Mouse (Mus musculus) myocyte (in vitro differentiated cells): ENCODE data around the gene Sag. TPM values are rescaled to one million over a fixed set of nuclear protein-coding genes. Genes with fewer than 3 reads are reported as not detected.

ENCODE experiments used
- H3K27me3 ChIP-seq: one replicate; pipeline ENCODE4 v1.6.1; 2011; ENCODE audit not compliant: control insufficient read depth, insufficient read depth, insufficient read length
- H3K36me3 ChIP-seq: one replicate; pipeline ENCODE4 v1.6.1; 2011; ENCODE audit not compliant: control insufficient read depth, insufficient read depth
- H3K4me2 ChIP-seq: one replicate; pipeline ENCODE4 v1.6.1; 2011; ENCODE audit warnings: low read depth, control low read depth
- H3K4me3 ChIP-seq: one replicate; pipeline ENCODE4 v1.5.1; 2011; ENCODE audit warnings: mild to moderate bottlenecking, control low read depth, moderate library complexity
- H3K79me2 ChIP-seq: one replicate; pipeline ENCODE4 v1.6.1; 2011; ENCODE audit not compliant: control insufficient read depth, insufficient read depth
- H3ac ChIP-seq: one replicate; pipeline ENCODE4 v1.6.1; 2011; ENCODE audit not compliant: control insufficient read depth, insufficient read length
- CEBPB ChIP-seq: IDR thresholded peaks from 2 replicates; pipeline ENCODE4 v1.6.1; 2011; ENCODE audit warnings: mild to moderate bottlenecking, moderate library complexity; ENCODE audit not compliant: poor library complexity, insufficient read depth, severe bottlenecking
- E2F4 ChIP-seq: IDR thresholded peaks from one replicate; pipeline ENCODE4 v1.6.1; 2011; ENCODE audit warnings: mild to moderate bottlenecking, control low read depth, moderate library complexity; ENCODE audit not compliant: insufficient read depth
- MAX ChIP-seq: IDR thresholded peaks from one replicate; pipeline ENCODE4 v1.6.1; 2011; ENCODE audit warnings: low read depth, mild to moderate bottlenecking, control low read depth
- MYOD1 ChIP-seq, 3 experiments: IDR thresholded peaks; one replicate each; pipeline ENCODE4 v1.6.1; 2011; ENCODE audit warnings: control low read depth in 2 of 3, low read depth in 2 of 3, mild to moderate bottlenecking in 2 of 3, moderate library complexity in 1 of 3; ENCODE audit not compliant: insufficient read length in 2 of 3, control insufficient read depth in 1 of 3
- MYOG ChIP-seq, 3 experiments: IDR thresholded peaks; one replicate each; pipeline ENCODE4 v1.6.1; 2011; ENCODE audit warnings: control low read depth in 2 of 3, low read depth in 2 of 3, mild to moderate bottlenecking in 2 of 3; ENCODE audit not compliant: insufficient read length in 2 of 3, control insufficient read depth in 1 of 3, insufficient read depth in 1 of 3
- POLR2A ChIP-seq: IDR thresholded peaks from one replicate; pipeline ENCODE4 v1.6.1; 2011; ENCODE audit warnings: low read depth, mild to moderate bottlenecking, control low read depth, moderate library complexity; ENCODE audit not compliant: insufficient read length
- POLR2AphosphoS2 ChIP-seq: IDR thresholded peaks from one replicate; pipeline ENCODE4 v1.6.1; 2011; ENCODE audit warnings: low read depth, control low read depth; ENCODE audit not compliant: insufficient read length
- REST ChIP-seq: IDR thresholded peaks from one replicate; pipeline ENCODE4 v1.6.1; 2011; ENCODE audit warnings: mild to moderate bottlenecking, control low read depth, moderate library complexity; ENCODE audit not compliant: insufficient read depth, insufficient read length
- SRF ChIP-seq: IDR thresholded peaks from one replicate; pipeline ENCODE4 v1.6.1; 2011; ENCODE audit warnings: low read depth; ENCODE audit not compliant: control insufficient read depth, insufficient read length
- TCF12 ChIP-seq: IDR thresholded peaks from one replicate; pipeline ENCODE4 v1.6.1; 2011; ENCODE audit warnings: mild to moderate bottlenecking, control low read depth; ENCODE audit not compliant: poor library complexity, insufficient read depth, severe bottlenecking
- TCF3 ChIP-seq: IDR thresholded peaks from one replicate; pipeline ENCODE4 v1.6.1; 2011; ENCODE audit warnings: low read depth, control low read depth; ENCODE audit not compliant: insufficient read length
- USF1 ChIP-seq: IDR thresholded peaks from one replicate; pipeline ENCODE4 v1.6.1; 2011; ENCODE audit warnings: low read depth, mild to moderate bottlenecking, control low read depth, moderate library complexity
- polyA plus RNA-seq: library from polyadenylated mRNA; unstranded; fragments of >200 nt; fragmentation: generic; extraction: Trizol; gene quantifications from one replicate; pipeline ENCODE4 v1.2.1, GENCODE M21; 2012; ENCODE audit warnings: missing spikeins

Sag gene
- polyA plus RNA-seq: 0.72 TPM

DNA sequence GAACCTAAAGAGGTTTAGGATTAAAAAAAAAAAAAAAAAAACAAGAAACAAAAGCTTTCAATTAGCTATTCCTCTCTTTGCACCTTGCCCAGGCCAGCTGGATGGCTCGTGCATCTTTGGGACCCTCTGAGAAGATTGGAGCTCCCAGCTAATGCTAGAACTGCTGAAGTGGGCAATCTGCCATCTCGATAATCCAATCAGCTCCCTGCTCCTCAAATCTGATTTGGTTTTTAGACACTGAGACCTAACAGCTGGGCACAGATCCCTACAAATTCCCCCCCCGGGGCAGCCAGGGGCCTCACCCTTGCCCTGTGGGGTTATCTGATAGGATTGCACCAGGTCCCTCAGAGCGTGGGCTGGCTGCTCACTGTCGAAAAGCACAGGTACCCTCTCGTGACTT, at the start of gene Sag:
TSS of gene Sag (plus strand) at position 105 of the 400 bp plus-strand sequence.
- no peaks in the 10 kb centered on the region for H3K27me3 ChIP-seq
- no peak within 1 kb of the TSS for H3K4me3 ChIP-seq
- H3ac ChIP-seq: no peak within 1 kb of the TSS
- H3K36me3 ChIP-seq: no peaks in the 10 kb centered on the region
- H3K79me2 ChIP-seq: no peaks in the 10 kb centered on the region
- no peak within 1 kb of the TSS for H3K4me2 ChIP-seq
- TF ChIP-seq POLR2A (no peak), USF1 (no peak), MAX (no peak)

DNA sequence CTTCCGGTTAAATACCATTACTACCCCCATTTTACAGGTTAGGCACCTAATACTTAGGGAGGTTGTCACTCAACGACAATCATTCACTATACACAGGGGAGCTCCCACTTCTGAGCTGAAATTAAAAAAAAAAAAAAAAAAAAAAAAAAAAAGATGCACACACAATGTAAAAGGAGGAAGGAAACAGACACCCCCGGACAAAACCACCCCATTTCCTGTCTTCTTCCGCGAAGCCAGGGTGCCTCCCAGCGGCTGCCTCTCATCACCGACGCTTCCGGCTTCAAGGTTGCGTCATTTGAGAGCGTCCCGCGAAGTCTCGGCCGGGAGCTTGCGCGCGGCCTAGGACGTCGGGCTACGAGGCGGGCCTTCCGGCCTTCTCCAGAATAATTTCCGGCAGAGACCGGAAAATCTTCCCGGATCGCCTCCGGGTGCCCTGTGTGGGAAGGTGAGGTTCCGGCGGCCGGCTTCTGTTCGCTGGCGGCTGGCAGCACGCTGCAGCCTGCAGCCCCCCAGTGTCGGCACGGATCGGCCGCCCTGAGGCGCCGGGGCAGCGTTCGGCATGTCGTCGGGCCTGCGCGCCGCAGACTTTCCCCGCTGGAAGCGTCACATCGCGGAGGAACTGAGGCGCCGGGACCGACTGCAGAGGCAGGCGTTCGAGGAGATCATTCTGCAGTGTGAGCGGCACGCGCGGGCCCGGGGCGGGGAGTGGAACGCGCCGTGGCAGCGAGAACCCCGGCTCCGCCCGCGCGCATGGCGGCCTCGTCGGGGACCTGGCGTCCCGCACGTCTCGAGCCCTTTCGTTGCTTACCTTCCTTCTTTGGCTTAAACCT, 47.6 kb upstream of the Sag start, which contains the start of gene Atg16l1:
TSS of gene Atg16l1 (plus strand) at position 230 of the 830 bp plus-strand sequence.
- Histone ChIP-seq H3K27me3 (peaks cover 8% of the 10 kb centered on the region), H3K79me2 (peaks cover 35% of the 10 kb centered on the region), H3K36me3 (peaks cover 13% of the 10 kb centered on the region), H3ac (peak within 1 kb of the TSS; percentile 85), H3K4me3 (peak within 1 kb of the TSS; percentile 50), H3K4me2 (peak within 1 kb of the TSS; percentile 94)
- TF ChIP-seq POLR2A: peak; percentile 79
- peak; percentile 54 for TF ChIP-seq POLR2AphosphoS2
- TF ChIP-seq MYOG (IDR thresholded peaks at IDR 0.05; ENCODE audit: control insufficient read depth in 1 of 3, insufficient read depth in 1 of 3, insufficient read length in 2 of 3, low read depth in 2 of 3): no peak
- TF ChIP-seq SRF: peak; percentile 42
- TF ChIP-seq CEBPB: peak; percentile 74
- TF ChIP-seq E2F4: no peak

DNA sequence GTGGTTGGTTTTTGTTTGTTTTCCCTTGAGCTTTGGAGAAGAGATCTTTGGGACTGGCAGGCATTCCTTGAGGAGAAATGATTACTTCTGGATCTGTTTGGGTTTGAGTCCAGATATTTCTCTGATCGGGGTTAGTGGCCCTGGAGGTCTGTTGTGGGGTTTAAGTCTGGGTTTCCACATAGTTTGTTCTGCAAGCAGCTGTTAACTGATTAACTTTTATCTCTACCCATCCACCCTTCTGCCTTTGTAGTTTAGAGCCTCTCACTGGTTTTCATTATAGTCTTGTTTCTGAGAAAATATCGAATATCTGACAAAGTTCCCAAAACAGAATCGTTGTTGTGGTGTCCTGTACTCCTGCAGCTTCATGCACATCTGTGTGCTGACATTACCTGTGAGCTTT, 39.7 kb upstream of the Sag start:
- H3K36me3 ChIP-seq: peaks cover 66% of the 10 kb centered on the region
- no peak for TF ChIP-seq REST
- no peak for TF ChIP-seq MYOG (IDR thresholded peaks at IDR 0.05; ENCODE audit: control insufficient read depth in 1 of 3, insufficient read depth in 1 of 3, insufficient read length in 2 of 3, low read depth in 2 of 3)
- no peak for TF ChIP-seq USF1
- no peak for TF ChIP-seq CEBPB
- TF ChIP-seq MAX: no peak
- no peak for TF ChIP-seq MYOD1 (IDR thresholded peaks at IDR 0.05; ENCODE audit: control insufficient read depth in 1 of 3, insufficient read length in 2 of 3, low read depth in 2 of 3)
- no peak for TF ChIP-seq TCF3
- no peak for TF ChIP-seq TCF12
- TF ChIP-seq E2F4: no peak
- no peak for TF ChIP-seq POLR2A
- no peak for TF ChIP-seq SRF
- no peak for TF ChIP-seq POLR2AphosphoS2

DNA sequence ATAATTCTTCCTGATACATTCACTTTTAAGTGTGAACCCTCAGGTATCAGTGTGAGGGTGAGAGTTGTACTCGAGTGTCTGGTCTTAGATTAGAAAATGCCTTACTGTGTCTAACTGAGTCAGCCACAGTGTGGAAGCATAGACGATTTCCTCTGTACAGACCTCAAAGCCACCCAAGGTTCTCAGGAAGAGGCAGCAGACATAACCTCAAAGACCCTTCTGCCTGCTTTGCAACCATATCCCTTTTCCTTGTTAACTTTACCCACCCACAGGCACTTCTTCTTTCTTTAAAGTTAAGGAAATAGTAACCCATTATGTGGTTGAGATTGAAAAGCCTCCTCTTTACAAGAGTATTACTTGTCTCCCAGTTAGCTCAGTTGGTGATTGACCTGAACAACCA, 37.7 kb upstream of the Sag start:
- Histone ChIP-seq H3K4me3 (no peak overlapping the region), H3K79me2 (no peaks in the 10 kb centered on the region), H3K36me3 (peaks cover 67% of the 10 kb centered on the region), H3K4me2 (no peak overlapping the region), H3ac (no peak overlapping the region), H3K27me3 (no peaks in the 10 kb centered on the region)
- TF ChIP-seq USF1 (no peak), TCF3 (no peak)

More for the DNA sequence above, 39.7 kb upstream of the Sag start:
- no peaks in the 10 kb centered on the region for H3K27me3 ChIP-seq
- no peak overlapping the region for H3K4me3 ChIP-seq
- no peak overlapping the region for H3K4me2 ChIP-seq
- H3K79me2 ChIP-seq: peaks cover 8% of the 10 kb centered on the region
- no peak overlapping the region for H3ac ChIP-seq

DNA sequence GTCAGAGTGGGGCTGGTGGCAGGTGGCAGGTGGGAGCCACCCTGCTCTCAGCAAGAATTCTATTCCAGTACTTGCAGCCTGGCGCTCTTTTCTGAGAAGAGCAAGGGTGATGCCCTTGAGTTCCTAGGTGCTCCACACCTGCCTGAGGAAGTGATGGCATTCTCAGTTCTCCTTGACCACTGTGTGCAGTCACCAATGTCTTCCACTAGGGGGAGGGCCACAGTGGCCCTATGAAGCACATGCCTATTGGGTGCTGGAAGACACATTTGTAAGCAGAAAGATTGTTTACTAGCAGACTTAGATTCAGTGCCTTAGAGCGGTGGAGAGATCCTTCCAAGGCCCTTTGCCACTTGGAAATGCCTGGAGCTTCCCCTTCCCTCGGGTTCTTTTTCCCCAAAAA, 37.2 kb upstream of the Sag start:
- H3K4me2 ChIP-seq: no peak overlapping the region
- H3K36me3 ChIP-seq: peaks cover 64% of the 10 kb centered on the region
- no peak overlapping the region for H3ac ChIP-seq
- no peaks in the 10 kb centered on the region for H3K79me2 ChIP-seq
- H3K4me3 ChIP-seq: no peak overlapping the region
- H3K27me3 ChIP-seq: no peaks in the 10 kb centered on the region
- TF ChIP-seq POLR2AphosphoS2 (no peak), TCF3 (no peak), REST (no peak)

DNA sequence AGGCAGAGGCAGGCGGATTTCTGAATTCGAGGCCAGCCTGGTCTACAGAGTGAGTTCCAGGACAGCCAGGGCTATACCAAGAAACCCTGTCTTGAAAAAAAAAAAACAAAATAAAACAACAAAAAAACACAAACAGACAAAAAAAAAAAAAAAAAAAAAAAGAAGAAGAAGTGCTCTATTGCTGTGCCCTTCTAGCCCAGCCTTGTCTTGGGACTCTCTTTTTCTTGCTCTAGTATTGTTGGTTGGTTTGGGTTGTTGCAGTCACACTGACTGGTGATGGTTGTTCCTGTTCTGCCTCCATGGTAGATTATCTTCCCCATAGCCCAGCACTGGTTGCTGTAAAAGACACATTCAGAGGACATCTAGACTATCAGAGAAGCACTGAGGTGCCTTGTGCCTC, 34.2 kb upstream of the Sag start:
- Histone ChIP-seq H3K79me2 (no peaks in the 10 kb centered on the region), H3K36me3 (peaks cover 69% of the 10 kb centered on the region), H3K27me3 (no peaks in the 10 kb centered on the region), H3K4me3 (no peak overlapping the region), H3ac (no peak overlapping the region), H3K4me2 (no peak overlapping the region)
- TF ChIP-seq TCF12 (no peak), SRF (no peak), POLR2A (no peak), MYOG (IDR thresholded peaks at IDR 0.05; ENCODE audit: control insufficient read depth in 1 of 3, insufficient read depth in 1 of 3, insufficient read length in 2 of 3, low read depth in 2 of 3) (no peak), USF1 (no peak), CEBPB (no peak), REST (no peak), MYOD1 (IDR thresholded peaks at IDR 0.05; ENCODE audit: control insufficient read depth in 1 of 3, insufficient read length in 2 of 3, low read depth in 2 of 3) (no peak), E2F4 (no peak), MAX (no peak), POLR2AphosphoS2 (no peak), TCF3 (no peak)
